Mouse (Mus musculus) heart, embryonic 12.5 days (tissue): Measurements from ENCODE around the gene Ms4a10. TPM values are rescaled to one million over a fixed set of nuclear protein-coding genes. Genes with fewer than 3 reads are reported as not detected.

Experiments
- ATAC-seq: fragments of 200-750 bp; cut with Nextera tagmentation; 2 replicates; pipeline ENCODE4 v1.8.0; 2017; ENCODE audit warnings: moderate TSS enrichment, moderate library complexity; ENCODE audit not compliant: insufficient number of reproducible peaks, low FRiP score
- H3K27ac ChIP-seq: fragments of 300-500 bp; sonication (generic); 2 replicates; pipeline ENCODE4 v1.5.1; 2016; ENCODE audit warnings: mild to moderate bottlenecking, moderate library complexity; ENCODE audit not compliant: poor library complexity, severe bottlenecking
- H3K27me3 ChIP-seq: fragments of 300-500 bp; sonication (generic); replicated peaks from 2 replicates; pipeline ENCODE4 v1.6.1; 2016; ENCODE audit warnings: mild to moderate bottlenecking, moderate library complexity
- H3K36me3 ChIP-seq: fragments of 300-500 bp; sonication (generic); 2 replicates; pipeline ENCODE4 v1.6.1; 2016; ENCODE audit warnings: mild to moderate bottlenecking, moderate library complexity
- H3K4me1 ChIP-seq: fragments of 300-500 bp; sonication (generic); replicated peaks from 2 replicates; pipeline ENCODE4 v1.6.1; 2016; ENCODE audit warnings: mild to moderate bottlenecking
- H3K4me2 ChIP-seq: fragments of 300-500 bp; sonication (generic); 2 replicates; pipeline ENCODE4 v1.6.1; 2016; ENCODE audit warnings: mild to moderate bottlenecking, moderate library complexity
- H3K4me3 ChIP-seq: fragments of 300-500 bp; sonication (generic); 2 replicates; pipeline ENCODE4 v1.5.1; 2016; ENCODE audit warnings: mild to moderate bottlenecking
- H3K9ac ChIP-seq: fragments of 300-500 bp; sonication (generic); 2 replicates; pipeline ENCODE4 v1.6.1; 2016; ENCODE audit warnings: mild to moderate bottlenecking, moderate library complexity
- H3K9me3 ChIP-seq: fragments of 300-500 bp; sonication (generic); replicated peaks from 2 replicates; pipeline ENCODE4 v1.6.1; 2016; ENCODE audit warnings: mild to moderate bottlenecking, moderate library complexity
- WGBS: fragments of 180-500 bp; shearing (Covaris S2); methylation state at CpG from one replicate; pipeline ENCODE4 v1.1.7; 2016; 5-methylcytosine and 5-hydroxymethylcytosine counted together
- polyA plus RNA-seq: library from polyadenylated mRNA; unstranded; fragments of >200 nt; fragmentation: Nextera tagmentation; extraction: Ambion mirVana; gene quantifications from 2 replicates; pipeline ENCODE4 v1.2.1, GENCODE M21; 2016

Ms4a10 gene
- polyA plus RNA-seq, 1 experiment from 2014 or later: not detected

- peaks cover 13% of the 10 kb centered on the region; the same call in 1 of the 2 replicates for H3K4me1 ChIP-seq
- H3K27me3 ChIP-seq: no peaks in the 10 kb centered on the region; the same call in 1 of the 2 replicates
- H3K36me3 ChIP-seq: no peaks in the 10 kb centered on the region
- no peak overlapping the region for H3K4me3 ChIP-seq
- WGBS: 23% methylated on average over 14 of the region's 14 CpGs
- no peaks in the 10 kb centered on the region for H3K9me3 ChIP-seq
- no peak for ATAC-seq
- no peak overlapping the region for H3K9ac ChIP-seq
- H3K4me2 ChIP-seq: peak overlapping the region; percentile 57
- no peak overlapping the region for H3K27ac ChIP-seq
Measured at GRCm38 (mm10) chr19:10983146-10983545, 8.7 kb upstream of the Ms4a10 start.

GRCm38 (mm10) chr19:10980210-10980609 is 5.7 kb upstream of the Ms4a10 start:
- no peaks in the 10 kb centered on the region for H3K36me3 ChIP-seq
- no peak for ATAC-seq
- no peak overlapping the region for H3K27ac ChIP-seq
- H3K27me3 ChIP-seq: no peaks in the 10 kb centered on the region; the same call in 1 of the 2 replicates
- H3K4me3 ChIP-seq: no peak overlapping the region
- H3K4me1 ChIP-seq: peaks cover 13% of the 10 kb centered on the region; the same call in 1 of the 2 replicates
- 84% methylated on average over 5 of the region's 5 CpGs for WGBS
- no peaks in the 10 kb centered on the region for H3K9me3 ChIP-seq
- H3K4me2 ChIP-seq: no peak overlapping the region
- no peak overlapping the region for H3K9ac ChIP-seq

GRCm38 (mm10) chr19:10979184-10980168 is 5.0 kb upstream of the Ms4a10 start:
- 12% methylated on average over 18 of the region's 18 CpGs for WGBS
- H3K36me3 ChIP-seq: no peaks in the 10 kb centered on the region
- H3K9ac ChIP-seq: no peak overlapping the region
- no peaks in the 10 kb centered on the region; the same call in 1 of the 2 replicates for H3K27me3 ChIP-seq
- H3K27ac ChIP-seq: no peak overlapping the region
- H3K4me2 ChIP-seq: peak overlapping the region; percentile 46
- ATAC-seq: peak; percentile 15; the same call in 1 of the 2 replicates
- peaks cover 16% of the 10 kb centered on the region for H3K4me1 ChIP-seq
- H3K4me3 ChIP-seq: no peak overlapping the region
- H3K9me3 ChIP-seq: no peaks in the 10 kb centered on the region

- H3K4me1 ChIP-seq: peaks cover 19% of the 10 kb centered on the region
- no peak overlapping the region for H3K27ac ChIP-seq
- H3K9me3 ChIP-seq: peaks cover 4% of the 10 kb centered on the region; the same call in 1 of the 2 replicates
- H3K4me3 ChIP-seq: no peak overlapping the region
- no peak overlapping the region for H3K4me2 ChIP-seq
- H3K36me3 ChIP-seq: no peaks in the 10 kb centered on the region
- ATAC-seq: no peak
- H3K27me3 ChIP-seq: no peaks in the 10 kb centered on the region; the same call in 1 of the 2 replicates
- 46% methylated on average over 4 of the region's 4 CpGs for WGBS
- no peak overlapping the region for H3K9ac ChIP-seq
Measured at GRCm38 (mm10) chr19:10976318-10976717, 1.8 kb upstream of the Ms4a10 start.

GRCm38 (mm10) chr19:10975187-10975586 is 717 bp upstream of the Ms4a10 start:
- no peak for ATAC-seq
- H3K9ac ChIP-seq: no peak overlapping the region
- no peaks in the 10 kb centered on the region for H3K36me3 ChIP-seq
- H3K4me1 ChIP-seq: peaks cover 19% of the 10 kb centered on the region
- no peak overlapping the region for H3K4me2 ChIP-seq
- H3K9me3 ChIP-seq: peaks cover 7% of the 10 kb centered on the region
- no peaks in the 10 kb centered on the region; the same call in 1 of the 2 replicates for H3K27me3 ChIP-seq
- no peak overlapping the region for H3K4me3 ChIP-seq
- no peak overlapping the region for H3K27ac ChIP-seq
- 77% methylated on average over 2 of the region's 2 CpGs for WGBS

GRCm38 (mm10) chr19:10973187-10973586 is 1.3 kb downstream of the Ms4a10 start:
- 58% methylated on average over 2 of the region's 2 CpGs for WGBS
- no peak overlapping the region for H3K4me2 ChIP-seq
- no peak overlapping the region for H3K9ac ChIP-seq
- H3K27ac ChIP-seq: no peak overlapping the region
- H3K4me1 ChIP-seq: peaks cover 13% of the 10 kb centered on the region
- no peak overlapping the region for H3K4me3 ChIP-seq
- no peaks in the 10 kb centered on the region for H3K36me3 ChIP-seq
- peaks cover 7% of the 10 kb centered on the region for H3K9me3 ChIP-seq
- ATAC-seq: no peak
- peaks cover 4% of the 10 kb centered on the region for H3K27me3 ChIP-seq

- peaks cover 9% of the 10 kb centered on the region for H3K27me3 ChIP-seq
- no peak overlapping the region for H3K4me2 ChIP-seq
- H3K27ac ChIP-seq: no peak overlapping the region
- no peaks in the 10 kb centered on the region for H3K36me3 ChIP-seq
- peaks cover 7% of the 10 kb centered on the region for H3K9me3 ChIP-seq
- peaks cover 13% of the 10 kb centered on the region for H3K4me1 ChIP-seq
- 62% methylated on average over 3 of the region's 3 CpGs for WGBS
- ATAC-seq: no peak
- H3K9ac ChIP-seq: no peak overlapping the region
- H3K4me3 ChIP-seq: no peak overlapping the region
Measured at GRCm38 (mm10) chr19:10972660-10973059, 1.8 kb downstream of the Ms4a10 start.

- H3K9ac ChIP-seq: no peak overlapping the region
- WGBS: 39% methylated on average over 3 of the region's 3 CpGs
- no peak overlapping the region for H3K27ac ChIP-seq
- peaks cover 7% of the 10 kb centered on the region for H3K9me3 ChIP-seq
- no peak for ATAC-seq
- no peaks in the 10 kb centered on the region for H3K36me3 ChIP-seq
- H3K4me1 ChIP-seq: peaks cover 13% of the 10 kb centered on the region
- H3K27me3 ChIP-seq: peaks cover 25% of the 10 kb centered on the region
- no peak overlapping the region for H3K4me2 ChIP-seq
- H3K4me3 ChIP-seq: no peak overlapping the region
Measured at GRCm38 (mm10) chr19:10970457-10970856, 4.0 kb downstream of the Ms4a10 start.

- Histone ChIP-seq H3K4me3 (no peak overlapping the region), H3K27me3 (peaks cover 32% of the 10 kb centered on the region), H3K9me3 (peaks cover 7% of the 10 kb centered on the region), H3K36me3 (no peaks in the 10 kb centered on the region), H3K9ac (no peak overlapping the region), H3K4me1 (0 out of 2 replicates have a peak, but pooled peaks cover 1% of the 10 kb centered on the region), H3K27ac (no peak overlapping the region), H3K4me2 (no peak overlapping the region)
- 81% methylated on average over 7 of the region's 7 CpGs for WGBS
- no peak for ATAC-seq
Measured at GRCm38 (mm10) chr19:10968578-10968977, 5.9 kb downstream of the Ms4a10 start.

- H3K9ac ChIP-seq: no peak overlapping the region
- H3K9me3 ChIP-seq: no peaks in the 10 kb centered on the region
- H3K4me2 ChIP-seq: no peak overlapping the region
- peaks cover 54% of the 10 kb centered on the region for H3K27me3 ChIP-seq
- no peak overlapping the region for H3K4me3 ChIP-seq
- H3K27ac ChIP-seq: no peak overlapping the region
- 75% methylated on average over 7 of the region's 7 CpGs for WGBS
- H3K4me1 ChIP-seq: no peaks in the 10 kb centered on the region
- no peaks in the 10 kb centered on the region for H3K36me3 ChIP-seq
- ATAC-seq: no peak
Measured at GRCm38 (mm10) chr19:10965721-10966120, 8.7 kb downstream of the Ms4a10 start.

GRCm38 (mm10) chr19:10959978-10960346 is 14.5 kb downstream of the Ms4a10 start:
- H3K4me2 ChIP-seq: no peak overlapping the region
- H3K27me3 ChIP-seq: peaks cover 31% of the 10 kb centered on the region
- no peak overlapping the region for H3K4me3 ChIP-seq
- H3K9me3 ChIP-seq: no peaks in the 10 kb centered on the region
- ATAC-seq: no peak
- H3K36me3 ChIP-seq: no peaks in the 10 kb centered on the region
- no peak overlapping the region for H3K9ac ChIP-seq
- no peaks in the 10 kb centered on the region for H3K4me1 ChIP-seq
- WGBS: 43% methylated on average over 12 of the region's 12 CpGs
- H3K27ac ChIP-seq: no peak overlapping the region
